Mouse (Mus musculus) heart, postnatal 0 days (tissue): ENCODE results near the gene Arhgef28.

Experiments used
- CTCF ChIP-seq: IDR thresholded peaks from 2 replicates; pipeline ENCODE4 v1.5.1; 2016; ENCODE audit warnings: antibody characterized with exemption, control low read depth, low read depth
- EP300 ChIP-seq: IDR thresholded peaks from 2 replicates; pipeline ENCODE4 v1.6.1; 2016; ENCODE audit warnings: antibody characterized with exemption, low read depth

GRCm38 (mm10) chr13:97923009-97923408 lies 283.2 kb downstream of the Arhgef28 start:
- TF ChIP-seq CTCF (no peak), EP300 (no peak)
